Mouse (Mus musculus) thymus, postnatal 25 days (tissue): ENCODE measurements around the gene Olfr592.
"Not testable (repeated sequence)": the region's sequence is repeated elsewhere in the genome, so short reads cannot be mapped to it uniquely, and the experiment has no call there.

ENCODE experiments used
- DNase-seq: peaks from one replicate; pipeline ENCODE4 v3.0.0; 2022

The Olfr592 gene

DNA sequence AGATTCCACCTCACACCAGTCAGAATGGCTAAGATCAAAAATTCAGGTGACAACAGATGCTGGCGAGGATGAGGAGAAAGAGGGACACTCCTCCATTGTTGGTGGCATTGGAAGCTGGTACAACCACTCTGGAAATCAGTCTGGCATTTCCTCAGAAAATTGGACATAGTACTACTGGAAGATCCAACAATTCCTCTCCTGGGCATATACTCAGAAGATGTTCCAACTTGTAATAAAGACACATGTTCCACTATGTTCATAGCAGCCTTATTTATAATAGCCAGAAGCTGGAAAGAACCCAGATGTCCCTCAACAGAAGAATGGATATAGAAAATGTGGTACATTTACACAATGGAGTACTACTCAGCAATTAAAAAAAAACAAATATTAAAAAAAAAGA is at the start of gene Olfr592:
Olfr592 (plus strand) TSS at position 301 of the 400 bp plus-strand sequence.
- not testable (repeated sequence) for DNase-seq

DNA sequence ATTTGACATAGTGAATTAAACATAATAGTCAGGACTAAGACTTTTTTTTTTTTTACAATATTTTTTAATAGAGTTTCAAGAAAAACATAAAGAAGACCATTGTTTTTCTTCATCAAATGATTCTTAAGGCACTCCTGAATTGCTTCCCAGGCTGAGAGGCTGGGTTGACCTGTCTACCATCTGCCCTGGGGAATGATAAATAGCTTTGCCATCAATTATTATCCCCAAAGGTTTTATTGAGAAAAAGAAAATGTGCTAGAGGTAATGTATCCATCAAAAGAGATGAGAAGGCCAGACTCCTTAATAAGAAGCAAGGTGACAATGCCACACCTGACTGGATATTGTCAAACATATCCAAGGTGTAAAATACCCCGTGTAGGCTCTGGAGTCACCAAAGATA is 44.0 kb upstream of the Olfr592 start, which contains the start of gene Olfr588-ps1:
Olfr588-ps1 (plus strand) TSS at position 301 of the 400 bp plus-strand sequence.
- DNase-seq, result no peak

DNA sequence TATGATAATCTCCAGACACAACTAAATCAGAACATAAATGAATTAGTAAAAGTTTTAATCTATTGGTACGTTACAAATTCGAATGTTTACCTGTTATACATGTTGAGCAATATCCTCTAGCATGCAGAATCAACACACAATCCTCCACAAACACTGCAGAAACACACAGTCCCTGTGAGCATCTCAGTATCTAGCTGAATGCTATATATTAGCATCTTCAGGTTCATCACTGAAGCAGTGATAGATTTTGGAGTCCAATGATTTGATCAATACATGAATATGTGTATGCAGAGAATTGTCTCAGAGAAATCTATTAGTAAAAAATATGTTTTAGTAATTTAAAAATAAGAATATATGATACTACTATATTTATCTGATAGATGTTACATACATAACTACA is 28.3 kb upstream of the Olfr592 start, which contains the start of gene Olfr589:
Olfr589 (minus strand) TSS at position 101 of the 400 bp plus-strand sequence.
- no peak for DNase-seq

DNA sequence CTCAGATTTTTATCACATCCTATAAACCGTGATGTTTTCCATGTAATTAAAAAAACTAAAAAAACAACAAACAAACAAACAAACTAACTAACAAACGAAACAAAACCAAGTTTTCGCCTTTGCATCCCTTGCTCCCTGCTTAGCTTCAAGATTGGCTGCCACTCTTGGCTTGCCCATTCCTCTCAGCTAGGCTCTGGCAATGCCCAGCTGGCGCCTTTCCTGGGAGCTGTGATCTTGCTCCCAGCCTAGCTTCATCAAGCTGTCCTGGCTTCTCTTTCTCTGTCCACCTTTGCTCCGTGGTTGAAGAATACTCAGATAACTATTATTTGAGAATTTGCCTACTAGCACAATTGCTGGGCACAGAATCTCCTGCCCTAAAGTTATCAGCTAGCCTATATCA is 14.9 kb upstream of the Olfr592 start:
- DNase-seq, result no peak

DNA sequence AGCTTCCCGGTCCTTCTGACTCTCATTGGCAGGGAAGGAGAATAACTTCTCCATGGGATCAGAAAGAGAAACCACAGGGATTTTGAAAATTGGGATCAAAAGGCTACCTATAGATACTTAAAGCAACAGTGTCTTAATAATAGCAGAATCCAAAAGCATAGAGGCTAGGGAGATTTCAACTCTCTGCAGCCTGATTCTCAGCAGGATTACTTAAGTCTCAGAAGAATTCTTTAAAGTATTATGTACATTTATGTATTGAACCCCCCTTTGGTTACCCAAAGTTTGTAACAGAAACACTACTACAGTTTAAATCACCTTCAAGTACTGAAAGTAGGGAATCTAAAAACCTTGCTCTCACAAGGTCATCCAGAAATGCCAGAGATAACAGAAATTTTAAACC is 6.4 kb upstream of the Olfr592 start, which contains the start of gene Olfr591:
Olfr591 (minus strand) TSS at position 101 of the 400 bp plus-strand sequence.
- no peak for DNase-seq

DNA sequence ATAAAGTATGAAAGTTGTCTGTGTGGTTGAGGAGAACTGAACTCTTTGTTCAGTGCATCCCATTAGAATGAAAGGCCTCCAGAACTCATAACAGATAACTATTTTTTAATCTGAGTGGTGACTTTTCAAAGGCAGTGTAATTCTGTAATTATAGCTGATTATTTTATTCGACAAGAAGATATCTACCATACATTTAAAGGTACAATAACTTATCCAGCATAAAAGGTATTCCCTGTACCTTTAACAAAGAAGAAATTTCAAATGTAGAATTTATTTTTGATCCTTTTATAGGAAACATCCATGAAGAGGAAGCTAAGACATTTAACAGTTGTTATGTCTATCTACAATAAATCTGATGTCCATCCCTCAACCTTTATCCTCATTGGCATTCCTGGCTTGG is 27.0 kb downstream of the Olfr592 start, which contains the start of gene Olfr593:
Olfr593 (plus strand) TSS at position 301 of the 400 bp plus-strand sequence.
- DNase-seq, result no peak

DNA sequence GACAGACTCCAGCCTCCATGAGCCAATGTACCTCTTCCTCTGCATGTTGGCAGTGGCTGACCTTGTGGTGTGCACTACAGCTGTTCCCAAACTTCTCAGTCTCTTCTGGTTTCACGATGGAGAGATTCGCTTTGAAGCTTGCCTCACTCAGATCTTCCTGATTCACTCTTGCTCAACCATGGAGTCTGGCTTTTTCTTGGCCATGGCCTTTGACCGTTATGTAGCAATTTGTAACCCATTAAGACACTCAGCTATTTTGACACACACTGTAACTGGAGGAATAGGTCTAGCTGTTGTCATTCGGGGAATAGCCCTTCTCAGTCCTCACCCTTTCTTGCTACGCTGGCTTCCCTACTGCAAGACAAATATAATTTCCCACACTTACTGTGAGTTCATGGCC is 27.4 kb downstream of the Olfr592 start:
- not testable (repeated sequence) for DNase-seq

DNA sequence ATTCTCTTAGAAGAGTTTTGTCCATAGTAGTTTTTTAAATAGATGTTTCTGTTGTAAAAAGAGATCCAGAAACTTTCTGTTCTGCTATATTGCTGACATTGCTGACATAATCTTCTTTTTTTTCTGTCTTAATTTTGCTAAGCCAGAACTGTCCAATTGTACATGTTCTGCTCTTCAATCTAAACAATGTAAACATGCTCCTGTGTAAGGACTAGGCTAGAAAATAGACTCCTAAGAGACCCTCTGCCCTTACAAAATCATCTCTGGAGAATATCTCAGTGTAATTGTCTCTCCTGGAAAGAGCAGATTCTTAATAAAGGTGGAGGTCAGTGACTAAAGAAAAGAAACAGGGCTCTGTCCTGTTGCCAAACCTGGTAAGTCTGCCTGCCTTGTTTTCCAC is 32.1 kb downstream of the Olfr592 start, which contains the start of gene Olfr594:
Olfr594 (plus strand) TSS at position 301 of the 400 bp plus-strand sequence.
- no peak for DNase-seq
